Mouse (Mus musculus) myocyte (in vitro differentiated cells): ENCODE results near the gene Gabbr2.

ENCODE experiments used
- CEBPB ChIP-seq: IDR thresholded peaks from 2 replicates; pipeline ENCODE4 v1.6.1; 2011; ENCODE audit warnings: mild to moderate bottlenecking, moderate library complexity; ENCODE audit not compliant: poor library complexity, insufficient read depth, severe bottlenecking
- E2F4 ChIP-seq: IDR thresholded peaks from one replicate; pipeline ENCODE4 v1.6.1; 2011; ENCODE audit warnings: mild to moderate bottlenecking, control low read depth, moderate library complexity; ENCODE audit not compliant: insufficient read depth
- MAX ChIP-seq: IDR thresholded peaks from one replicate; pipeline ENCODE4 v1.6.1; 2011; ENCODE audit warnings: low read depth, mild to moderate bottlenecking, control low read depth
- MYOD1 ChIP-seq, 3 experiments: IDR thresholded peaks; one replicate each; pipeline ENCODE4 v1.6.1; 2011; ENCODE audit warnings: control low read depth in 2 of 3, low read depth in 2 of 3, mild to moderate bottlenecking in 2 of 3, moderate library complexity in 1 of 3; ENCODE audit not compliant: insufficient read length in 2 of 3, control insufficient read depth in 1 of 3
- POLR2A ChIP-seq: IDR thresholded peaks from one replicate; pipeline ENCODE4 v1.6.1; 2011; ENCODE audit warnings: low read depth, mild to moderate bottlenecking, control low read depth, moderate library complexity; ENCODE audit not compliant: insufficient read length
- POLR2AphosphoS2 ChIP-seq: IDR thresholded peaks from one replicate; pipeline ENCODE4 v1.6.1; 2011; ENCODE audit warnings: low read depth, control low read depth; ENCODE audit not compliant: insufficient read length
- REST ChIP-seq: IDR thresholded peaks from one replicate; pipeline ENCODE4 v1.6.1; 2011; ENCODE audit warnings: mild to moderate bottlenecking, control low read depth, moderate library complexity; ENCODE audit not compliant: insufficient read depth, insufficient read length
- USF1 ChIP-seq: IDR thresholded peaks from one replicate; pipeline ENCODE4 v1.6.1; 2011; ENCODE audit warnings: low read depth, mild to moderate bottlenecking, control low read depth, moderate library complexity

- TF ChIP-seq MAX (no peak), POLR2A (no peak), MYOD1 (IDR thresholded peaks at IDR 0.05; ENCODE audit: control insufficient read depth in 1 of 3, insufficient read length in 2 of 3, low read depth in 2 of 3) (no peak), POLR2AphosphoS2 (no peak), USF1 (no peak), E2F4 (no peak), REST (no peak), CEBPB (no peak)
Observed at GRCm38 (mm10) chr4:46664123-46665009, 327.3 kb downstream of the Gabbr2 start.
